Mouse (Mus musculus) lung, embryonic 15.5 days (tissue): ENCODE data around the gene Ralbp1. TPM values are rescaled to one million over a fixed set of nuclear protein-coding genes. Genes with fewer than 3 reads are reported as not detected.
A peak's percentile ranks its signal among the peaks of the same experiment; 100 is the strongest.

ENCODE experiments used
- ATAC-seq: fragments of 200-750 bp; cut with Nextera tagmentation; 2 replicates; pipeline ENCODE4 v1.8.0; 2017; ENCODE audit warnings: moderate number of reproducible peaks, borderline replicate concordance; ENCODE audit not compliant: low FRiP score, low TSS enrichment; ENCODE audit errors: extremely low read depth
- H3K27ac ChIP-seq: fragments of 300-500 bp; sonication (generic); 2 replicates; pipeline ENCODE4 v1.5.1; 2015; ENCODE audit warnings: moderate library complexity, mild to moderate bottlenecking, inconsistent platforms
- H3K27me3 ChIP-seq: fragments of 300-500 bp; sonication (generic); 2 replicates; pipeline ENCODE4 v1.6.1; 2015; ENCODE audit warnings: inconsistent platforms
- H3K36me3 ChIP-seq: fragments of 300-500 bp; sonication (generic); 2 replicates; pipeline ENCODE4 v1.6.1; 2015; ENCODE audit warnings: inconsistent platforms
- H3K4me1 ChIP-seq: fragments of 300-500 bp; sonication (generic); 2 replicates; pipeline ENCODE4 v1.6.1; 2015; ENCODE audit warnings: inconsistent platforms
- H3K4me2 ChIP-seq: fragments of 300-500 bp; sonication (generic); 2 replicates; pipeline ENCODE4 v1.6.1; 2015; ENCODE audit warnings: inconsistent platforms, mild to moderate bottlenecking, moderate library complexity
- H3K4me3 ChIP-seq: fragments of 300-500 bp; sonication (generic); 2 replicates; pipeline ENCODE4 v1.5.1; 2015; ENCODE audit warnings: mild to moderate bottlenecking, inconsistent platforms
- H3K9ac ChIP-seq: fragments of 300-500 bp; sonication (generic); 2 replicates; pipeline ENCODE4 v1.6.1; 2015; ENCODE audit warnings: inconsistent platforms
- H3K9me3 ChIP-seq: fragments of 300-500 bp; sonication (generic); 2 replicates; pipeline ENCODE4 v1.6.1; 2016; ENCODE audit warnings: inconsistent platforms
- WGBS: fragments of 180-500 bp; shearing (Covaris S2); methylation state at CpG from one replicate; pipeline ENCODE4 v1.1.7; 2015; 5-methylcytosine and 5-hydroxymethylcytosine counted together
- polyA plus RNA-seq: library from polyadenylated mRNA; unstranded; fragments of >200 nt; fragmentation: Nextera tagmentation; extraction: Ambion mirVana; gene quantifications from 2 replicates; pipeline ENCODE4 v1.2.1, GENCODE M21; 2015

The Ralbp1 gene
- polyA plus RNA-seq, 1 experiment from 2014 or later, result 74.2 TPM

GRCm38 (mm10) chr17:65842669-65843381, 42.8 kb downstream of the Ralbp1 start:
- H3K36me3 ChIP-seq, result peaks cover 61% of the 10 kb centered on the region
- ATAC-seq, result no peak

GRCm38 (mm10) chr17:65839541-65840256, 45.9 kb downstream of the Ralbp1 start:
- no peak overlapping the region for H3K9ac ChIP-seq
- H3K4me1 ChIP-seq, result no peaks in the 10 kb centered on the region
- no peak overlapping the region for H3K4me3 ChIP-seq
- H3K4me2 ChIP-seq, result no peak overlapping the region
- H3K36me3 ChIP-seq, result peaks cover 85% of the 10 kb centered on the region
- WGBS, result 64% methylated on average over 7 of the region's 7 CpGs
- H3K27ac ChIP-seq, result peak overlapping the region; percentile 8; the same call in 1 of the 2 replicates
- no peaks in the 10 kb centered on the region for H3K27me3 ChIP-seq
- no peaks in the 10 kb centered on the region for H3K9me3 ChIP-seq
- ATAC-seq, result no peak; the same call in 1 of the 2 replicates

More at GRCm38 (mm10) chr17:65842669-65843381, 42.8 kb downstream of the Ralbp1 start:
- 78% methylated on average over 10 of the region's 10 CpGs for WGBS
- H3K9ac ChIP-seq, result no peak overlapping the region
- H3K4me2 ChIP-seq, result no peak overlapping the region
- no peaks in the 10 kb centered on the region for H3K9me3 ChIP-seq
- H3K4me3 ChIP-seq, result no peak overlapping the region
- H3K27ac ChIP-seq, result no peak overlapping the region
- no peaks in the 10 kb centered on the region for H3K27me3 ChIP-seq
- H3K4me1 ChIP-seq, result no peaks in the 10 kb centered on the region

GRCm38 (mm10) chr17:65836746-65837145, 48.9 kb downstream of the Ralbp1 start:
- no peak overlapping the region for H3K4me2 ChIP-seq
- no peaks in the 10 kb centered on the region for H3K4me1 ChIP-seq
- no peak for ATAC-seq
- no peak overlapping the region for H3K27ac ChIP-seq
- H3K36me3 ChIP-seq, result peaks cover 91% of the 10 kb centered on the region
- H3K9ac ChIP-seq, result no peak overlapping the region
- no peak overlapping the region for H3K4me3 ChIP-seq
- H3K27me3 ChIP-seq, result no peaks in the 10 kb centered on the region
- H3K9me3 ChIP-seq, result no peaks in the 10 kb centered on the region
- 77% methylated on average over 3 of the region's 3 CpGs for WGBS

GRCm38 (mm10) chr17:65833891-65834290, 51.7 kb downstream of the Ralbp1 start:
- H3K4me1 ChIP-seq, result no peaks in the 10 kb centered on the region
- ATAC-seq, result no peak
- no peak overlapping the region for H3K4me2 ChIP-seq
- no peaks in the 10 kb centered on the region for H3K9me3 ChIP-seq
- peaks cover 88% of the 10 kb centered on the region for H3K36me3 ChIP-seq
- H3K27ac ChIP-seq, result no peak overlapping the region
- H3K4me3 ChIP-seq, result no peak overlapping the region
- H3K9ac ChIP-seq, result no peak overlapping the region
- 77% methylated on average over 3 of the region's 3 CpGs for WGBS
- no peaks in the 10 kb centered on the region for H3K27me3 ChIP-seq

GRCm38 (mm10) chr17:65830216-65830863, 55.3 kb downstream of the Ralbp1 start:
- no peak overlapping the region for H3K9ac ChIP-seq
- ATAC-seq, result peak; percentile 41; the same call in 1 of the 2 replicates
- no peak overlapping the region for H3K4me2 ChIP-seq
- no peak overlapping the region for H3K4me3 ChIP-seq
- 77% methylated on average over 13 of the region's 13 CpGs for WGBS
- H3K9me3 ChIP-seq, result no peaks in the 10 kb centered on the region
- peaks cover 77% of the 10 kb centered on the region for H3K36me3 ChIP-seq
- H3K27me3 ChIP-seq, result no peaks in the 10 kb centered on the region
- no peak overlapping the region for H3K27ac ChIP-seq
- no peaks in the 10 kb centered on the region for H3K4me1 ChIP-seq

- H3K27me3 ChIP-seq, result no peaks in the 10 kb centered on the region
- peaks cover 75% of the 10 kb centered on the region for H3K36me3 ChIP-seq
- no peak for ATAC-seq
- no peaks in the 10 kb centered on the region for H3K9me3 ChIP-seq
- no peak overlapping the region for H3K4me3 ChIP-seq
- no peak overlapping the region for H3K27ac ChIP-seq
- H3K4me1 ChIP-seq, result no peaks in the 10 kb centered on the region
- no peak overlapping the region for H3K9ac ChIP-seq
- WGBS, result 88% methylated on average over 11 of the region's 11 CpGs
- H3K4me2 ChIP-seq, result no peak overlapping the region
Measured at GRCm38 (mm10) chr17:65828951-65829350, 56.6 kb downstream of the Ralbp1 start.

- Histone ChIP-seq H3K27ac (no peak overlapping the region), H3K4me2 (no peak overlapping the region), H3K9ac (no peak overlapping the region), H3K4me3 (no peak overlapping the region), H3K4me1 (no peaks in the 10 kb centered on the region), H3K27me3 (no peaks in the 10 kb centered on the region), H3K36me3 (peaks cover 70% of the 10 kb centered on the region), H3K9me3 (no peaks in the 10 kb centered on the region)
- peak; percentile 29; the same call in 1 of the 2 replicates for ATAC-seq
- 86% methylated on average over 5 of the region's 5 CpGs for WGBS
Measured at GRCm38 (mm10) chr17:65827904-65828303, 57.7 kb downstream of the Ralbp1 start.

- no peak overlapping the region for H3K4me3 ChIP-seq
- H3K36me3 ChIP-seq, result peaks cover 70% of the 10 kb centered on the region
- WGBS, result 89% methylated on average over 16 of the region's 16 CpGs
- H3K9ac ChIP-seq, result no peak overlapping the region
- no peak for ATAC-seq
- no peaks in the 10 kb centered on the region for H3K9me3 ChIP-seq
- no peak overlapping the region for H3K4me2 ChIP-seq
- no peak overlapping the region for H3K27ac ChIP-seq
- no peaks in the 10 kb centered on the region for H3K27me3 ChIP-seq
- no peaks in the 10 kb centered on the region for H3K4me1 ChIP-seq
Measured at GRCm38 (mm10) chr17:65827119-65827840, 58.3 kb downstream of the Ralbp1 start.

- no peak for ATAC-seq
- H3K4me1 ChIP-seq, result no peaks in the 10 kb centered on the region
- H3K27me3 ChIP-seq, result no peaks in the 10 kb centered on the region
- H3K4me2 ChIP-seq, result no peak overlapping the region
- H3K27ac ChIP-seq, result no peak overlapping the region
- no peaks in the 10 kb centered on the region for H3K9me3 ChIP-seq
- H3K4me3 ChIP-seq, result no peak overlapping the region
- no peak overlapping the region for H3K9ac ChIP-seq
- 72% methylated on average over 9 of the region's 9 CpGs for WGBS
- H3K36me3 ChIP-seq, result peaks cover 69% of the 10 kb centered on the region
Measured at GRCm38 (mm10) chr17:65826257-65826656, 59.3 kb downstream of the Ralbp1 start.

GRCm38 (mm10) chr17:65824246-65824645, 61.4 kb downstream of the Ralbp1 start:
- Histone ChIP-seq H3K4me2 (no peak overlapping the region), H3K36me3 (peaks cover 63% of the 10 kb centered on the region), H3K9ac (no peak overlapping the region), H3K9me3 (no peaks in the 10 kb centered on the region), H3K27ac (no peak overlapping the region), H3K27me3 (no peaks in the 10 kb centered on the region), H3K4me1 (no peaks in the 10 kb centered on the region), H3K4me3 (no peak overlapping the region)
- no peak for ATAC-seq
- 90% methylated on average over 10 of the region's 10 CpGs for WGBS

GRCm38 (mm10) chr17:65822423-65822822, 63.2 kb downstream of the Ralbp1 start:
- WGBS, result 93% methylated on average over 5 of the region's 5 CpGs
- Histone ChIP-seq H3K9ac (no peak overlapping the region), H3K4me1 (no peaks in the 10 kb centered on the region), H3K4me2 (no peak overlapping the region), H3K36me3 (peaks cover 61% of the 10 kb centered on the region), H3K27ac (no peak overlapping the region), H3K4me3 (no peak overlapping the region), H3K27me3 (no peaks in the 10 kb centered on the region), H3K9me3 (no peaks in the 10 kb centered on the region)
- no peak for ATAC-seq
